Mouse (Mus musculus) forebrain, postnatal 0 days (tissue): ENCODE measurements around the gene Lsm6. TPM values are rescaled to one million over a fixed set of nuclear protein-coding genes. Genes with fewer than 3 reads are reported as not detected.
A peak's percentile ranks its signal among the peaks of the same experiment; 100 is the strongest.
"Not testable (repeated sequence)": the region's sequence is repeated elsewhere in the genome, so short reads cannot be mapped to it uniquely, and the experiment has no call there.

ENCODE experiments used
- ATAC-seq: fragments of 200-750 bp; cut with Nextera tagmentation; 2 replicates; pipeline ENCODE4 v1.8.0; 2017; ENCODE audit warnings: mild to moderate bottlenecking, moderate library complexity
- DNase-seq: peaks from one replicate; pipeline ENCODE4 v3.0.0-alpha.2; 2015
- H3K27ac ChIP-seq: fragments of 300-500 bp; sonication (generic); 2 replicates; pipeline ENCODE4 v1.5.1; 2014; ENCODE audit warnings: low read depth, mild to moderate bottlenecking, antibody characterized with exemption, low read length, moderate library complexity, mixed read lengths
- H3K27me3 ChIP-seq: fragments of 300-500 bp; sonication (generic); 2 replicates; pipeline ENCODE4 v1.6.1; 2014; ENCODE audit warnings: mild to moderate bottlenecking, low read length, mixed read lengths; ENCODE audit not compliant: insufficient read depth
- H3K36me3 ChIP-seq: fragments of 300-500 bp; sonication (generic); 2 replicates; pipeline ENCODE4 v1.6.1; 2014; ENCODE audit warnings: mild to moderate bottlenecking, moderate library complexity; ENCODE audit not compliant: insufficient read depth
- H3K4me1 ChIP-seq: fragments of 300-500 bp; sonication (generic); 2 replicates; pipeline ENCODE4 v1.6.1; 2014; ENCODE audit warnings: antibody characterized with exemption; ENCODE audit not compliant: insufficient read depth
- H3K4me2 ChIP-seq: fragments of 300-500 bp; sonication (generic); 2 replicates; pipeline ENCODE4 v1.6.1; 2014; ENCODE audit warnings: low read depth, mild to moderate bottlenecking, moderate library complexity
- H3K4me3 ChIP-seq: fragments of 300-500 bp; sonication (generic); 2 replicates; pipeline ENCODE4 v1.5.1; 2014; ENCODE audit warnings: low read depth, low read length, mixed read lengths
- H3K9ac ChIP-seq: fragments of 300-500 bp; sonication (generic); 2 replicates; pipeline ENCODE4 v1.6.1; 2014; ENCODE audit warnings: mild to moderate bottlenecking
- H3K9me3 ChIP-seq: fragments of 300-500 bp; sonication (generic); 2 replicates; pipeline ENCODE4 v1.6.1; 2016; ENCODE audit warnings: low read length
- CTCF ChIP-seq: sonication (generic); IDR thresholded peaks from 2 replicates; pipeline ENCODE4 v1.5.1; 2016; ENCODE audit warnings: antibody characterized with exemption, control low read depth, low read depth
- WGBS: fragments of 180-500 bp; shearing (Covaris S2); extraction: QIAGEN DNeasy Blood & Tissue Kit; methylation state at CpG from one replicate; pipeline ENCODE4 v1.1.7; 2014; 5-methylcytosine and 5-hydroxymethylcytosine counted together
- polyA plus RNA-seq: library from polyadenylated mRNA; unstranded; fragments of >200 nt; fragmentation: Nextera tagmentation; extraction: Ambion mirVana; gene quantifications from 2 replicates; pipeline ENCODE4 v1.2.1, GENCODE M21; 2015
- total RNA-seq: library from RNA; depleted of rRNA; stranded (reverse); fragments of >200 nt; gene quantifications from 2 replicates; pipeline ENCODE4 v1.2.3, GENCODE M21; 2014

Gene Lsm6
- total and polyA plus RNA-seq, 2 experiments from 2014 or later = 26.4 to 134 TPM

- DNase-seq (peak; percentile 54), ATAC-seq (peak; percentile 79)
- Histone ChIP-seq H3K4me2 (no peak overlapping the region), H3K4me3 (no peak overlapping the region), H3K27me3 (no peaks in the 10 kb centered on the region), H3K9me3 (no peaks in the 10 kb centered on the region), H3K27ac (peak overlapping the region; percentile 15; the same call in 1 of the 2 replicates), H3K9ac (no peak overlapping the region), H3K36me3 (no peaks in the 10 kb centered on the region), H3K4me1 (no peaks in the 10 kb centered on the region)
- no peak for TF ChIP-seq CTCF
- 59% methylated on average over 3 of the region's 3 CpGs for WGBS
Observed at GRCm38 (mm10) chr8:78847240-78847639, 26.3 kb upstream of the Lsm6 start.

- DNase-seq (no peak), ATAC-seq (no peak)
- Histone ChIP-seq H3K36me3 (no peaks in the 10 kb centered on the region), H3K4me2 (no peak overlapping the region), H3K9ac (no peak overlapping the region), H3K4me3 (no peak overlapping the region), H3K27me3 (no peaks in the 10 kb centered on the region), H3K27ac (no peak overlapping the region), H3K4me1 (no peaks in the 10 kb centered on the region), H3K9me3 (no peaks in the 10 kb centered on the region)
- 86% methylated on average over 5 of the region's 5 CpGs for WGBS
- no peak for TF ChIP-seq CTCF
Observed at GRCm38 (mm10) chr8:78844559-78844958, 23.6 kb upstream of the Lsm6 start.

GRCm38 (mm10) chr8:78838656-78839413, 17.9 kb upstream of the Lsm6 start:
- no peak for TF ChIP-seq CTCF
- Histone ChIP-seq H3K27ac (no peak overlapping the region), H3K4me3 (no peak overlapping the region), H3K9ac (no peak overlapping the region), H3K9me3 (no peaks in the 10 kb centered on the region), H3K4me1 (no peaks in the 10 kb centered on the region), H3K27me3 (no peaks in the 10 kb centered on the region), H3K36me3 (no peaks in the 10 kb centered on the region), H3K4me2 (no peak overlapping the region)
- DNase-seq (peak; percentile 63), ATAC-seq (peak; percentile 92)
- WGBS = 69% methylated on average over 7 of the region's 7 CpGs

- 97% methylated on average over 6 of the region's 6 CpGs for WGBS
- H3K9me3 ChIP-seq = no peaks in the 10 kb centered on the region
- no peak for TF ChIP-seq CTCF
- H3K4me1 ChIP-seq = no peaks in the 10 kb centered on the region
- no peaks in the 10 kb centered on the region for H3K27me3 ChIP-seq
- no peak overlapping the region for H3K4me2 ChIP-seq
- H3K9ac ChIP-seq = no peak overlapping the region
- H3K27ac ChIP-seq = no peak overlapping the region
- DNase-seq (no peak), ATAC-seq (no peak)
- H3K4me3 ChIP-seq = no peak overlapping the region
- H3K36me3 ChIP-seq = no peaks in the 10 kb centered on the region
Observed at GRCm38 (mm10) chr8:78836091-78836490, 15.2 kb upstream of the Lsm6 start.

- H3K4me3 ChIP-seq = no peak overlapping the region
- TF ChIP-seq CTCF = no peak
- H3K9ac ChIP-seq = no peak overlapping the region
- H3K4me1 ChIP-seq = no peaks in the 10 kb centered on the region
- no peak overlapping the region for H3K4me2 ChIP-seq
- H3K9me3 ChIP-seq = no peaks in the 10 kb centered on the region
- DNase-seq (no peak), ATAC-seq (no peak)
- H3K27ac ChIP-seq = no peak overlapping the region
- H3K36me3 ChIP-seq = no peaks in the 10 kb centered on the region
- 74% methylated on average over 11 of the region's 11 CpGs for WGBS
- H3K27me3 ChIP-seq = no peaks in the 10 kb centered on the region
Observed at GRCm38 (mm10) chr8:78828414-78828813, 7.5 kb upstream of the Lsm6 start.

DNA sequence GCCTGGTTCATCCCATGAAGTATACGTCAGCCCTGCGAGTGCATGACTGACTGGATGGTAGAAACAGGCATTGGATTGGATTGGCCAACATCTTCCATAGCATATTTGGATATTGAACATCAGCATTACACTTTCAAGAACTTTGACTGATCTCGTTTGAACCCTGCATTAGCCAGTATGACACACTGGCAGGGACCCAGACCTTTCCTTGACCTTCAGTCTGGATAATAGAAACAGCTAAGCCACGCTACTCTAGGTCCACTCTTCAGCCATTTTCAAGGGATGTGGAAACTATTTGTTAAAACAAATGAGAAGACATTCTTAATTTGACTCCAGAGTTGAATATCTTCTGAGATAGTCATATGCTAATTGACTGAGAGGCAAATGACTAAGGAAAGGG, 3.6 kb upstream of the Lsm6 start:
- 87% methylated on average over 4 of the region's 4 CpGs for whole genome bisulfite sequencing
- DNase-seq = no peak
- no peak for TF ChIP-seq CTCF
- no peaks in the 10 kb centered on the region for H3K9me3 ChIP-seq
- H3K4me1 ChIP-seq = peaks cover 5% of the 10 kb centered on the region; the same call in 1 of the 2 replicates
- no peak for ATAC-seq
- no peaks in the 10 kb centered on the region for H3K36me3 ChIP-seq
- no peak overlapping the region for H3K4me3 ChIP-seq
- H3K27ac ChIP-seq = no peak overlapping the region
- no peak overlapping the region for H3K9ac ChIP-seq
- no peaks in the 10 kb centered on the region for H3K27me3 ChIP-seq
- no peak overlapping the region for H3K4me2 ChIP-seq

GRCm38 (mm10) chr8:78819973-78820372, 967 bp downstream of the Lsm6 start:
- Histone ChIP-seq H3K4me3 (peak overlapping the region; percentile 80), H3K9ac (peak overlapping the region; percentile 88), H3K4me2 (peak overlapping the region; percentile 55), H3K27ac (peak overlapping the region; percentile 96; the same call in 1 of the 2 replicates)
- not testable (repeated sequence) for H3K27me3 ChIP-seq, ATAC-seq, H3K4me1 ChIP-seq, DNase-seq, H3K36me3 ChIP-seq, H3K9me3 ChIP-seq
- 41% methylated on average over 3 of the region's 3 CpGs for WGBS
